In genomic region chr10:79892451-79893118, GRCm38 (mm10) we compare ENCODE assay signal across 8 mouse cellular contexts. TPM values are rescaled to one million over a fixed set of nuclear protein-coding genes. Genes with fewer than 3 reads are reported as not detected.
DNase-seq lines count a peak whose midpoint lies in the region; ATAC-seq lines count a peak whose summit lies in the region.
"Not testable (repeated sequence)": the region's sequence is repeated elsewhere in the genome, so short reads cannot be mapped to it uniquely, and the experiment has no call there.

No protein-coding gene starts in this region.

- H3K9me3 ChIP-seq in hindbrain, embryonic 14.5 days (ENCODE audit: control insufficient read depth, low read length): not testable (repeated sequence)

- 46% methylated on average over 22 of the region's 22 CpGs for WGBS in hindbrain, embryonic 14.5 days

- peaks cover 31% of the 10 kb centered on the region for H3K36me3 ChIP-seq in hindbrain, embryonic 14.5 days (replicated peaks; ENCODE audit: control insufficient read depth, insufficient read depth)

- peak; percentile 21; the same call in 1 of the 2 replicates for ATAC-seq in hindbrain, embryonic 14.5 days (ENCODE audit: low FRiP score)

- not testable (repeated sequence) for H3K27me3 ChIP-seq in hindbrain, embryonic 14.5 days (ENCODE audit: control insufficient read depth, insufficient read depth, low read length)

- not testable (repeated sequence) for H3K4me2 ChIP-seq in hindbrain, embryonic 14.5 days (replicated peaks)

- H3K27ac ChIP-seq in hindbrain, embryonic 14.5 days: not testable (repeated sequence)

- H3K4me1 ChIP-seq in hindbrain, embryonic 14.5 days (replicated peaks; ENCODE audit: control insufficient read depth, insufficient read depth, low read length): not testable (repeated sequence)

- not testable (repeated sequence) for H3K4me3 ChIP-seq in hindbrain, embryonic 14.5 days (replicated peaks; ENCODE audit: low read length)

- not testable (repeated sequence) for H3K9ac ChIP-seq in hindbrain, embryonic 14.5 days

- peak; percentile 77 for DNase-seq in Muller cell, postnatal 12 days (ENCODE audit: inconsistent ontology term)
- peak; percentile 89 for DNase-seq in cerebellum, adult 9-10 months
- DNase-seq in frontal cortex, postnatal 25 days (ENCODE audit: low spot score in 2 of 2): peak; percentile 60 to 67
- peak; percentile 79 for DNase-seq in hindbrain, embryonic 14.5 days (ENCODE audit: low spot score)
- peak; percentile 71 for DNase-seq in layer of hippocampus, postnatal 14 days (ENCODE audit: low spot score in 2 of 2)
- peak; percentile 88 for DNase-seq in lung, postnatal 10 days
- peak; percentile 89 for DNase-seq in retina, embryonic 14.5 days (ENCODE audit: low spot score)
- peak; percentile 40 to 58 for DNase-seq in urinary bladder, adult 18-20 months (ENCODE audit: low spot score in 2 of 2)

RNA-seq across cellular contexts. Expression of gene Cfd, which starts 1.9 kb away (rescaled TPM):
- polyA plus RNA-seq in hindbrain, embryonic 14.5 days (2014; fragmentation: Nextera tagmentation; extraction: Ambion mirVana): not detected in 2 replicates
- not detected for total RNA-seq in layer of hippocampus, postnatal 14 days (2021)

RNA-seq across cellular contexts. Expression of gene Elane, which starts 6.5 kb away (rescaled TPM):
- 0.47 TPM in 1 of 2 replicates, not detected in the other for polyA plus RNA-seq in hindbrain, embryonic 14.5 days (2014; fragmentation: Nextera tagmentation; extraction: Ambion mirVana)
- not detected for total RNA-seq in layer of hippocampus, postnatal 14 days (2021)

RNA-seq across cellular contexts. Expression of gene Med16, which starts 16.1 kb away (rescaled TPM):
- 42.0 and 42.5 TPM in 2 replicates for polyA plus RNA-seq in hindbrain, embryonic 14.5 days (2014; fragmentation: Nextera tagmentation; extraction: Ambion mirVana)
- total RNA-seq in layer of hippocampus, postnatal 14 days (2021): 10 to 100 TPM; 48.8 to 51.9 TPM

RNA-seq across cellular contexts. Expression of gene Gm26602, which starts 18.1 kb away (rescaled TPM):
- polyA plus RNA-seq in hindbrain, embryonic 14.5 days (2014; fragmentation: Nextera tagmentation; extraction: Ambion mirVana): 1.1 TPM in 1 of 2 replicates, not detected in the other
- not detected for total RNA-seq in layer of hippocampus, postnatal 14 days (2021)

RNA-seq across cellular contexts. Expression of gene Plppr3, which starts 18.2 kb away (rescaled TPM):
- polyA plus RNA-seq in hindbrain, embryonic 14.5 days (2014; fragmentation: Nextera tagmentation; extraction: Ambion mirVana): 288 and 294 TPM in 2 replicates
- 10 to 100 TPM; 53.5 to 57.7 TPM for total RNA-seq in layer of hippocampus, postnatal 14 days (2021)
